Mouse (Mus musculus) liver, adult 2 months (tissue): ENCODE measurements around the gene Klhl29. TPM values are rescaled to one million over a fixed set of nuclear protein-coding genes. Genes with fewer than 3 reads are reported as not detected.
"Not testable (repeated sequence)": the region's sequence is repeated elsewhere in the genome, so short reads cannot be mapped to it uniquely, and the experiment has no call there.

Experiments used
- DNase-seq: peaks from one replicate; pipeline ENCODE4 v3.0.0-alpha.2; 2011; ENCODE audit warnings: low read depth, low spot score; ENCODE audit errors: extremely low read depth
- H3K27ac ChIP-seq: fragments of 200-500 bp; replicated peaks from 2 replicates; pipeline ENCODE4 v1.5.1; 2012; ENCODE audit warnings: low read depth, mild to moderate bottlenecking, control low read depth, inconsistent platforms, low read length; ENCODE audit not compliant: insufficient read depth
- H3K27me3 ChIP-seq: fragments of 200-500 bp; 2 replicates; pipeline ENCODE4 v1.6.1; 2012; ENCODE audit warnings: mild to moderate bottlenecking, moderate library complexity, low read length, inconsistent platforms; ENCODE audit not compliant: control insufficient read depth, insufficient read depth
- H3K36me3 ChIP-seq: fragments of 200-500 bp; 2 replicates; pipeline ENCODE4 v1.6.1; 2012; ENCODE audit warnings: low read length, inconsistent platforms; ENCODE audit not compliant: control insufficient read depth, insufficient read depth
- H3K4me1 ChIP-seq: fragments of 200-500 bp; 2 replicates; pipeline ENCODE4 v1.6.1; 2011; ENCODE audit warnings: low read length; ENCODE audit not compliant: control insufficient read depth, insufficient read depth
- H3K4me3 ChIP-seq: fragments of 200-500 bp; 2 replicates; pipeline ENCODE4 v1.5.1; 2011; ENCODE audit warnings: low read depth, mild to moderate bottlenecking, control low read depth, low read length, moderate library complexity; ENCODE audit not compliant: insufficient read depth
- H3K79me2 ChIP-seq: fragments of 200-500 bp; 2 replicates; pipeline ENCODE4 v1.6.1; 2012; ENCODE audit warnings: inconsistent platforms, mild to moderate bottlenecking, low read length, moderate library complexity; ENCODE audit not compliant: control insufficient read depth, insufficient read depth
- H3K9ac ChIP-seq: fragments of 200-500 bp; 2 replicates; pipeline ENCODE4 v1.6.1; 2012; ENCODE audit warnings: low read depth, mild to moderate bottlenecking, control low read depth, inconsistent platforms, low read length
- CTCF ChIP-seq: fragments of 200-500 bp; IDR thresholded peaks from 2 replicates; pipeline ENCODE4 v1.5.1; 2011; ENCODE audit warnings: low read depth, low read length, control low read depth
- POLR2A ChIP-seq: fragments of 200-500 bp; IDR thresholded peaks from 2 replicates; pipeline ENCODE4 v1.6.1; 2011; ENCODE audit warnings: low read length, control low read depth; ENCODE audit not compliant: insufficient read depth; ENCODE audit errors: extremely low read depth
- WGBS: fragments of 180-500 bp; shearing (Covaris S2); methylation state at CpG from one replicate; pipeline ENCODE4 v1.1.7; 2018; 5-methylcytosine and 5-hydroxymethylcytosine counted together
- polyA plus RNA-seq: library from polyadenylated mRNA; depleted of rRNA; stranded (reverse); fragments of >200 nt; gene quantifications from 2 replicates; pipeline ENCODE4 v1.2.3, GENCODE M21; 2012
- total RNA-seq: library from RNA; depleted of rRNA; stranded (reverse); fragments of >200 nt; gene quantifications from 2 replicates; pipeline ENCODE4 v1.2.3, GENCODE M21; 2014

The Klhl29 gene
- total and polyA plus RNA-seq, 2 experiments: under 0.01 to 0.10 TPM

DNA sequence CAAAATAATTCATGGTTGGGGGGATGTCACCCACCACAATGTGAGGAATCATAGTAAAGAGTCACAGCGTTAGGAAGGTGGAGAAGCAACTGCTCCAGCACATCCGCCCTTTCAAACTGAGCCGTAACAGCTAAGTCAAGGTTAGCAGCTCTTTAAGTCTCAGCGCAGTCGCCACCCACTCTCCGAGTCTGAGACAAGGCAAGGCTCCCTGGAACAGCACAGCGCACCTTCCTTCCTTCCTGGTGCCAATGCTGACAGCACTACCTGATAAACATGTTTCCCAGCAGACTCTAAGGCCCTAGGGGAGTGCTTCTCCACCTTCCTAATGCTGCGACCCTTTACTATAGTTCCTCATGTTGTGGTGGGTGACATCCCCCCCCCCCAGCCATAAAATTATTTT lies 22.7 kb downstream of the Klhl29 start:
- Histone ChIP-seq H3K27ac (no peak overlapping the region), H3K36me3 (no peaks in the 10 kb centered on the region), H3K4me1 (no peaks in the 10 kb centered on the region), H3K4me3 (no peak overlapping the region), H3K79me2 (no peaks in the 10 kb centered on the region), H3K27me3 (no peaks in the 10 kb centered on the region), H3K9ac (no peak overlapping the region)
- TF ChIP-seq POLR2A: no peak
- TF ChIP-seq CTCF: no peak
- DNase-seq: no peak
- WGBS: 86% methylated on average over 8 of the region's 8 CpGs

DNA sequence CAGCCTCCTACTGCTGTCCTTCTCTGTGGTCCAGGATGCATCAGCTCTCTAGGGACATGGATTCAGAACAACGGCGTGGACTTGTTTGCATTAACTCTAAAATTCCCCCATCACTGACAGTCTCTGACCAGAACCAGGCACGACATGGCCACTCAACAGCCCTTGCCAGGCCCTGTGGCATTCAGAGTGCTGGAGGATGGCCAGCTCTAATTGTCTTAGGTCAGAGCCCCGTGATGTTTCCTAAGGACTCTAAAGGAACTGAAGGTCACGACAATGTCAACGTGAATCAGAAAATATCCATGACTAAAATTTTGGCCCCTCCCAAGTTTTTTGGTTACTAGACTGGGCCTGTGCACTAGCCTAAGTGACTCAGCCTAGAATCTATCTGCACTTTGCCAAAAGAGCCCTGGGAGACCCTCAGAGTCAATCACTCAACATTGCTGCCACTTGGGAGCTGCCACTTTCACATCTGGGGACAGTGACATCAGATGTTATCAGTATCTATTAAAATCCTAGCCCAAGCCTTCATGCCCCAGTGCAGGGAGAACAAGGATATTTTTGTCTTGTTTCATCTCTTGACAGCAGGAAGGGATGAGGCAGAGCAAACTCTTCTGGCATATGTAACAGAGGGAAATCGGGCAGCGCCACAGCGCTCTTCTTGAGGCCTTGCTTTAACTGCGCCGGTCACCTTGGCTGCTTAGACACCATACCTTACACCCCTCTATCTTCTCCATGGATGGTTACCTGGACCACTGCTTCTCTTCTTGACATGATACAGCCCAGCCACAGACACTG lies 24.8 kb downstream of the Klhl29 start:
- Histone ChIP-seq H3K9ac (no peak overlapping the region), H3K36me3 (no peaks in the 10 kb centered on the region), H3K4me3 (no peak overlapping the region), H3K79me2 (no peaks in the 10 kb centered on the region), H3K27ac (no peak overlapping the region), H3K4me1 (no peaks in the 10 kb centered on the region), H3K27me3 (no peaks in the 10 kb centered on the region)
- TF ChIP-seq CTCF (no peak), POLR2A (no peak)
- WGBS: 81% methylated on average over 11 of the region's 11 CpGs
- DNase-seq: no peak

- Histone ChIP-seq H3K4me3 (no peak overlapping the region), H3K79me2 (no peaks in the 10 kb centered on the region), H3K27me3 (no peaks in the 10 kb centered on the region), H3K9ac (no peak overlapping the region), H3K4me1 (no peaks in the 10 kb centered on the region), H3K36me3 (no peaks in the 10 kb centered on the region), H3K27ac (no peak overlapping the region)
- TF ChIP-seq CTCF (no peak), POLR2A (no peak)
- no peak for DNase-seq
- WGBS: 89% methylated on average over 6 of the region's 6 CpGs
Measured at GRCm38 (mm10) chr12:5345088-5345487, 30.4 kb downstream of the Klhl29 start.

GRCm38 (mm10) chr12:5344457-5344856 lies 31.0 kb downstream of the Klhl29 start:
- not testable (repeated sequence) for H3K4me1 ChIP-seq, H3K36me3 ChIP-seq, H3K27ac ChIP-seq, H3K9ac ChIP-seq, H3K4me3 ChIP-seq, H3K79me2 ChIP-seq, H3K27me3 ChIP-seq, DNase-seq
- WGBS: 94% methylated on average over 6 of the region's 7 CpGs

GRCm38 (mm10) chr12:5340151-5340603 lies 35.3 kb downstream of the Klhl29 start:
- no peak overlapping the region for H3K4me3 ChIP-seq
- H3K27ac ChIP-seq: no peak overlapping the region
- H3K79me2 ChIP-seq: no peaks in the 10 kb centered on the region
- WGBS: 89% methylated on average over 6 of the region's 6 CpGs
- TF ChIP-seq CTCF (no peak), POLR2A (no peak)
- H3K36me3 ChIP-seq: no peaks in the 10 kb centered on the region
- no peaks in the 10 kb centered on the region for H3K4me1 ChIP-seq
- no peak for DNase-seq
- no peaks in the 10 kb centered on the region for H3K27me3 ChIP-seq
- H3K9ac ChIP-seq: no peak overlapping the region

- Histone ChIP-seq H3K27ac (no peak overlapping the region), H3K4me1 (no peaks in the 10 kb centered on the region), H3K27me3 (no peaks in the 10 kb centered on the region), H3K79me2 (no peaks in the 10 kb centered on the region), H3K9ac (no peak overlapping the region), H3K36me3 (no peaks in the 10 kb centered on the region), H3K4me3 (no peak overlapping the region)
- TF ChIP-seq POLR2A (no peak), CTCF (no peak)
- DNase-seq: no peak
- 48% methylated on average over 8 of the region's 8 CpGs for WGBS
Measured at GRCm38 (mm10) chr12:5336927-5337712, 38.4 kb downstream of the Klhl29 start.
